Mouse (Mus musculus): ENCODE results near the gene Ces2f. TPM values are rescaled to one million over a fixed set of nuclear protein-coding genes. Genes with fewer than 3 reads are reported as not detected.
"Not testable (repeated sequence)": the region's sequence is repeated elsewhere in the genome, so short reads cannot be mapped to it uniquely, and the experiment has no call there.

Ces2f gene
- 0.26 TPM in 1 of 2 replicates, not detected in the other for polyA plus RNA-seq (2014; fragmentation: Nextera tagmentation; extraction: Ambion mirVana)

DNA sequence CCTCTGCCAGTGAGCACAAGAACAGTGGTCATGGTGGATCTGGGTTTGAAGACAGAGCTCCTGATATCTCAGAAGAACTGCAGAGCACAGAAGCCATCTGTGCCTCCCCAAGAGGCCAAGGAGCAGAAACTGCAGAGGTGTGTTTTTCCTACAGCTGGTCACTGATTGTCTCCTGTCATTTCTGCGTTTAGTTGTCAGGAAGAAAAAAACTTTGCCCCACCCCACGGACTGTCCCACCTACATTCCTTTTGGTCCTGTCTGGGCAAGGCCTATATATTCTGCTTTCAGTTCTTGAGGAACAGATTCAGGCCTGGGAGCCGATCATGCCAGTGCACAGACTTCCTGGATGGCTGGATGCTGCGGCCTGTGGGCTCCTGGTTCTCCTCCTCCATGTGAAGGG is at the start of gene Ces2f:
TSS of gene Ces2f (plus strand) at position 301 of the 400 bp plus-strand sequence.
- Histone ChIP-seq H3K4me2 (ENCODE audit: low read depth) (no peak within 1 kb of the TSS), H3K27me3 (ENCODE audit: control insufficient read depth, insufficient read depth, low read length) (no peaks in the 10 kb centered on the region), H3K4me1 (ENCODE audit: control insufficient read depth, insufficient read depth, low read length) (no peaks in the 10 kb centered on the region), H3K4me3 (ENCODE audit: low read depth, low read length) (no peak within 1 kb of the TSS), H3K27ac (ENCODE audit: low read depth, low read length) (no peak within 1 kb of the TSS), H3K9me3 (ENCODE audit: control insufficient read depth, low read length) (no peaks in the 10 kb centered on the region), H3K9ac (ENCODE audit: low read length) (no peak within 1 kb of the TSS), H3K36me3 (ENCODE audit: control insufficient read depth, insufficient read depth, low read length) (no peaks in the 10 kb centered on the region)
- no peak for DNase-seq (ENCODE audit: low spot score)
- WGBS = 81% methylated on average over 4 of the region's 4 CpGs
- no peak for ATAC-seq (ENCODE audit: insufficient read depth, low FRiP score, low TSS enrichment)

DNA sequence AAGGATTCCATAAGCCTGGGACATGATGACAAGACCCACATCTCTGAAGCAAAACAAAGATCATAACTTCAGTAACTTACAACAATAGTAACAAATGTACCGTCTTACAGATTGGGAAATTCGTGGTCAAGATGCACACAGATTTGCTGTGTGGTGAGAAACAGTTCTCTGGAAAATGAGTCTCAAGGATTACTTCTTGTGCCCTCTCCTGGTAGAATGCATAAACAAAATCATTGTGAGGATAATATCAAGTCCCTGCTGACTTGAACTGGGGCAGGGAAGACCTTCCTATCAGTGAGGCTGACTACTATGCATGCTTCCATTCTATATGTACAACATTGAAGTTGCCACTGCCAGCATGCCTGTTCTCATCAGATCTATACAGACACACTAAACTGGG is 45.4 kb upstream of the Ces2f start:
- Histone ChIP-seq H3K27me3 (ENCODE audit: control insufficient read depth, insufficient read depth, low read length) (no peaks in the 10 kb centered on the region), H3K4me1 (ENCODE audit: control insufficient read depth, insufficient read depth, low read length) (no peaks in the 10 kb centered on the region), H3K9ac (ENCODE audit: low read length) (no peak overlapping the region), H3K4me3 (ENCODE audit: low read depth, low read length) (no peak overlapping the region), H3K36me3 (ENCODE audit: control insufficient read depth, insufficient read depth, low read length) (no peaks in the 10 kb centered on the region), H3K4me2 (ENCODE audit: low read depth) (no peak overlapping the region), H3K27ac (ENCODE audit: low read depth, low read length) (no peak overlapping the region), H3K9me3 (ENCODE audit: control insufficient read depth, low read length) (no peaks in the 10 kb centered on the region)
- ATAC-seq (ENCODE audit: insufficient read depth, low FRiP score, low TSS enrichment) (no peak), DNase-seq (ENCODE audit: low spot score) (no peak)
- 84% methylated on average over 2 of the region's 2 CpGs for whole genome bisulfite sequencing

DNA sequence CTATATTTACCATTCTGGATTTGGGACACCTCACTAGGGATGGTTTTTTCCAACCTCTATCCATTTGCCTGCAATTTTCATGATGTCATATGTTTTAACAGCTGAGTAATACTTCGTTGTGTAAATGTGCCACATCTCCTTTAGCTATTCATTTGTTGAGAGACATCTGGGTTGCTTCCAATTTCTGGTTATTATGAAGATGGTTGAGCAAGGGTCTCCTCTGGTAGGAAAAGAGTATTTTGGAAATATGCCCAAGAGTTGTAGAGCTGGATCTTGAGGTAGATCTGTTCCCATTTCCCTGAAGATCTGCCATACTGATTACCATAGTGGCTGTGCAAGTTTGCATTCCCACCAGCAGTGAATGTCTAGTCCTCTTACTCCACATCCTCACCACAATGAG is 40.0 kb upstream of the Ces2f start:
- Histone ChIP-seq H3K4me3 (ENCODE audit: low read depth, low read length) (no peak overlapping the region), H3K36me3 (ENCODE audit: control insufficient read depth, insufficient read depth, low read length) (no peaks in the 10 kb centered on the region), H3K4me1 (ENCODE audit: control insufficient read depth, insufficient read depth, low read length) (no peaks in the 10 kb centered on the region), H3K27ac (ENCODE audit: low read depth, low read length) (no peak overlapping the region), H3K27me3 (ENCODE audit: control insufficient read depth, insufficient read depth, low read length) (no peaks in the 10 kb centered on the region), H3K4me2 (ENCODE audit: low read depth) (no peak overlapping the region), H3K9me3 (ENCODE audit: control insufficient read depth, low read length) (no peaks in the 10 kb centered on the region), H3K9ac (ENCODE audit: low read length) (no peak overlapping the region)
- WGBS = 58% methylated on average over 1 of the region's 1 CpGs
- DNase-seq (ENCODE audit: low spot score) (no peak), ATAC-seq (ENCODE audit: insufficient read depth, low FRiP score, low TSS enrichment) (no peak)

- H3K27ac ChIP-seq (ENCODE audit: low read depth, low read length); H3K4me3 ChIP-seq (ENCODE audit: low read depth, low read length); H3K9me3 ChIP-seq (ENCODE audit: control insufficient read depth, low read length); H3K4me1 ChIP-seq (ENCODE audit: control insufficient read depth, insufficient read depth, low read length); H3K9ac ChIP-seq (ENCODE audit: low read length); H3K27me3 ChIP-seq (ENCODE audit: control insufficient read depth, insufficient read depth, low read length); ATAC-seq (ENCODE audit: insufficient read depth, low FRiP score, low TSS enrichment); H3K36me3 ChIP-seq (ENCODE audit: control insufficient read depth, insufficient read depth, low read length); H3K4me2 ChIP-seq (ENCODE audit: low read depth); DNase-seq (ENCODE audit: low spot score): not testable (repeated sequence)
- WGBS = 87% methylated on average over 1 of the region's 1 CpGs
These were observed 38.1 kb upstream of the Ces2f start for GRCm38 (mm10) chr8:104909021-104909420.

DNA sequence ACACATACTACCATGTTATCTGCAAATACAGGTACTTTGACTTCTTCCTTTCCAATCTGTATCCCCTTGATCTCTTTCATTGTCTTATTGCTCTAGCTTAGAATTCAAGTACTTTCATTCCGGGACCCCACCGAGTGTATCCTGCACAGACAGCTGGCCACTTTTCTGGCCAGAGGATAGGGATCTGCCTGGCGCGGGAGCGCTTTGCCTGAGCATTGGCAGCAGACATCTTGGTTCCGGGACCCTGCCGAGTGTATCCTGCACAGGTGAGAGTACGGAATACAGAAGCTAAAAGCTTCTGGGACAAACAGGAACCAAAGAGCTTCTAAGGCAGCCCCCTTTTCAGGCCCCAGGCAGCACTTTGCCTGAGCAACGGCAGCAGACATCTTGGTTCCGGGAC is 37.5 kb upstream of the Ces2f start:
- not testable (repeated sequence) for ATAC-seq (ENCODE audit: insufficient read depth, low FRiP score, low TSS enrichment); H3K27ac ChIP-seq (ENCODE audit: low read depth, low read length); H3K4me3 ChIP-seq (ENCODE audit: low read depth, low read length); H3K9me3 ChIP-seq (ENCODE audit: control insufficient read depth, low read length); H3K36me3 ChIP-seq (ENCODE audit: control insufficient read depth, insufficient read depth, low read length); H3K9ac ChIP-seq (ENCODE audit: low read length); H3K27me3 ChIP-seq (ENCODE audit: control insufficient read depth, insufficient read depth, low read length); H3K4me2 ChIP-seq (ENCODE audit: low read depth); H3K4me1 ChIP-seq (ENCODE audit: control insufficient read depth, insufficient read depth, low read length); DNase-seq (ENCODE audit: low spot score)
- 94% methylated on average over 10 of the region's 10 CpGs for WGBS

DNA sequence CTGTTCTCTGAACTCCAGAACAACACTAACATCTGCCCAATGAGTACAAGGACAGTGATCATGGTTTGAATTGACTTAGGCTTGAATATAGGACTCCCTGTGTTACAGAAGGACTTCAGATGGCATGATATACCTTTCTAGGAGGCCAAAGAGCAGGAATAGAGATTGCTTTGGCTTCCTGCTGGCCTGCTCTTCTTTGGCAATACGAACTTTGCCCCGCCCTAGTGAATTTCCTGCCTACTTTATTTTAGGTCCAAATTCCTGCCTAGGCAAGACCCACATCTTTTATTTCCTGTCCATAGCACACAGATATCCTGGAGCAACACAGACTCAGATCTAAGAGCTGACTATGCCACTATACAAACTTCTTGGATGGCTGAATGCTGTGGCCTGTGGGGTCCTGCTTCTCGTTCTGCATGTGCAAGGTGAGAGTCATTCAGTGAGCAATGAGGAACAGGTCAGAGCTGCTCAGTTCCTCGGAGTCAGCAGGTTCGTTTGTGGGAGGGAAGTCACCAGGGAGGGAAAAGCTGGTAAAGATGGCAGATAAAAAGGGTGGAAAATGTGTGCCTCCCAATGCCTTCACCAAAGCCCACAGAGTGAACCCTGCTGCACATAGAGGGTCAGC is 21.1 kb upstream of the Ces2f start, which contains the start of gene Ces2e:
TSS of gene Ces2e (plus strand) at position 289 of the 625 bp plus-strand sequence.
- DNase-seq (ENCODE audit: low spot score) (no peak), ATAC-seq (ENCODE audit: insufficient read depth, low FRiP score, low TSS enrichment) (no peak)
- no peak within 1 kb of the TSS for H3K9ac ChIP-seq (ENCODE audit: low read length)
- no peak within 1 kb of the TSS for H3K4me3 ChIP-seq (ENCODE audit: low read depth, low read length)
- no peaks in the 10 kb centered on the region for H3K36me3 ChIP-seq (ENCODE audit: control insufficient read depth, insufficient read depth, low read length)
- 75% methylated on average over 5 of the region's 5 CpGs for WGBS
- no peak within 1 kb of the TSS for H3K4me2 ChIP-seq (ENCODE audit: low read depth)
- H3K27me3 ChIP-seq (ENCODE audit: control insufficient read depth, insufficient read depth, low read length) = no peaks in the 10 kb centered on the region
- no peaks in the 10 kb centered on the region for H3K4me1 ChIP-seq (ENCODE audit: control insufficient read depth, insufficient read depth, low read length)
- H3K27ac ChIP-seq (ENCODE audit: low read depth, low read length) = no peak within 1 kb of the TSS
- no peaks in the 10 kb centered on the region for H3K9me3 ChIP-seq (ENCODE audit: control insufficient read depth, low read length)

DNA sequence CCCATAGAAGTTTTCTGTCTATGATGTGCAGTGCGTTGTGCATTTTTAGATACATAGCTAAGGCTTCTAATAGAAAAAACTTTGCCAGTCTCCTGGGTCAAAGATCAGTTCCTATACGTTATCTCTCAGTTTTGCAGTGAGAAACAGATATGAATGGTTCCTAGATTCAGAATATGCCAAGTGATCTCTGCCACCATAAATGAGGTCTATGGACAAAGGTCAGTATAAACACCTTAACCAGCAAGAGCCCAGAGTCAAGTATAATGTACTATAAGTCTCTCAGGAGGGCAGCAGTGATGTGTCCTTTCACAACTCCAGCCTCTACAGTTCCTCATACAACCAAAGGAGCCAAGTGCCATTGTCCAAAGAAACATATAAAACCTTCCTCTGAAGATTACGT is 19.9 kb upstream of the Ces2f start:
- DNase-seq (ENCODE audit: low spot score) = no peak
- Histone ChIP-seq H3K27ac (ENCODE audit: low read depth, low read length) (no peak overlapping the region), H3K4me1 (ENCODE audit: control insufficient read depth, insufficient read depth, low read length) (no peaks in the 10 kb centered on the region), H3K9ac (ENCODE audit: low read length) (no peak overlapping the region), H3K36me3 (ENCODE audit: control insufficient read depth, insufficient read depth, low read length) (no peaks in the 10 kb centered on the region), H3K4me2 (ENCODE audit: low read depth) (no peak overlapping the region), H3K4me3 (ENCODE audit: low read depth, low read length) (no peak overlapping the region), H3K27me3 (ENCODE audit: control insufficient read depth, insufficient read depth, low read length) (no peaks in the 10 kb centered on the region), H3K9me3 (ENCODE audit: control insufficient read depth, low read length) (no peaks in the 10 kb centered on the region)
- ATAC-seq (ENCODE audit: insufficient read depth, low FRiP score, low TSS enrichment) = no peak
- WGBS = 82% methylated on average over 3 of the region's 3 CpGs

DNA sequence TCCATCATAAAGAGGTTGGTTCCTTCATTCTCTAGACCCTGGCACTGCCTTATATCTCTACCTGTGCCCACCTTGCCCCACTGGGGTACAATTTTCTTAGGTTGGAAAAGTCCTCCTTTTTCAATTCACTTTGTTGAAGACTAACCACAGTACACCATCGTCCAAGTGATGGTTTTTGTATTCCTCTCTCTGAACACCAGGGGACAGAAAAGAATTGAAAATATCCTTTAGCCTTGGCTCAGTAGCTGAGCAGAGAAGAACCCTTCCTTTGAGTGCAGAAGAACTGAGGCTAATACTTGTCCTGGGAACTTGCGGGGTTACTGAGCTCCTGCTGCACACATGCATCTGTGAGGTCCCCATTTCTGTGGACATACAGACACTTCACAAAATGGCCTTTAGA is 2.5 kb upstream of the Ces2f start:
- DNase-seq (ENCODE audit: low spot score) (no peak), ATAC-seq (ENCODE audit: insufficient read depth, low FRiP score, low TSS enrichment) (no peak)
- H3K4me1 ChIP-seq (ENCODE audit: control insufficient read depth, insufficient read depth, low read length) = no peaks in the 10 kb centered on the region
- no peaks in the 10 kb centered on the region for H3K27me3 ChIP-seq (ENCODE audit: control insufficient read depth, insufficient read depth, low read length)
- 93% methylated on average over 2 of the region's 2 CpGs for WGBS
- no peak overlapping the region for H3K4me3 ChIP-seq (ENCODE audit: low read depth, low read length)
- H3K27ac ChIP-seq (ENCODE audit: low read depth, low read length) = no peak overlapping the region
- H3K4me2 ChIP-seq (ENCODE audit: low read depth) = no peak overlapping the region
- H3K9me3 ChIP-seq (ENCODE audit: control insufficient read depth, low read length) = no peaks in the 10 kb centered on the region
- H3K9ac ChIP-seq (ENCODE audit: low read length) = no peak overlapping the region
- H3K36me3 ChIP-seq (ENCODE audit: control insufficient read depth, insufficient read depth, low read length) = no peaks in the 10 kb centered on the region

DNA sequence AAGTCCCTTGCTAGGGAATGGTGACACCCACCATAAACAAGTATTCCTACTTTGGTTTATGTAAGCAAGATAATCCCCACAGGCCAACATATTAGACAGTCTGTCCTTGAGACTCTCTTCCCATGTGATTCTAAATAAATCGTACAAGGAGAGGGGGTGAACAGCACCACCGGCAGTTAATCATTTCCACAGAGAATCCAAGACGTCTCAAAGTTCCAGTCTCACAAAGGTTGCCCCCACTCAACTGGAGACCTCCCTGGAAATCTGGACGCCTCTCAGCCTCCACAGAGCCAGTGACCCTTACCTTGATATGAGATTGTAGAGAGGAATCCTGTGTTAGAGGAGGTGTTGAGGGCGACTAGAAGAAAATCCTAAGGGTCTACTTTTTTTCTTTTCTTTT is 1.9 kb downstream of the Ces2f start:
- no peaks in the 10 kb centered on the region for H3K36me3 ChIP-seq (ENCODE audit: control insufficient read depth, insufficient read depth, low read length)
- ATAC-seq (ENCODE audit: insufficient read depth, low FRiP score, low TSS enrichment) (no peak), DNase-seq (ENCODE audit: low spot score) (no peak)
- H3K27ac ChIP-seq (ENCODE audit: low read depth, low read length) = no peak overlapping the region
- H3K4me2 ChIP-seq (ENCODE audit: low read depth) = no peak overlapping the region
- no peaks in the 10 kb centered on the region for H3K9me3 ChIP-seq (ENCODE audit: control insufficient read depth, low read length)
- 74% methylated on average over 5 of the region's 5 CpGs for WGBS
- no peak overlapping the region for H3K4me3 ChIP-seq (ENCODE audit: low read depth, low read length)
- H3K9ac ChIP-seq (ENCODE audit: low read length) = no peak overlapping the region
- H3K27me3 ChIP-seq (ENCODE audit: control insufficient read depth, insufficient read depth, low read length) = no peaks in the 10 kb centered on the region
- H3K4me1 ChIP-seq (ENCODE audit: control insufficient read depth, insufficient read depth, low read length) = no peaks in the 10 kb centered on the region
